Comparison of ENCODE assay signal across 9 mouse cellular contexts in the genomic region with DNA sequence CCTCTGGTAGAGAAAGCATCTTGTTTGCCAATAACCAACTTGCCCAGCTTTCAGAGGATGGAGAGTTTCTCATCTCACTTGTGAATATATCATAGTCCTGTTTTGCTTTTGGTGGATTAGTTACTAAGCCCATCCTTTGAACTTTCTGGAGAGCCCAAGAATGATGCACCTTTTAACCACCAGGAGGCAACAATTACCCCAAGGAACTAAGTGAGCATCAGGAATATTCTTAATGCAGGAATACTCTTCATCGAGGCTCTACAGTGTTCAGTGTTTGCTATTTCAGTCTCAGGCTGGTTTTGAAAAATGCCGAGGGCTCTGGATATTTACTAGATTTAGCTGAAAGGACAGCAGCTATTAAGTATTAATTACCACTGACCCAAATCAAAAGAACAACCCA. TPM values are rescaled to one million over a fixed set of nuclear protein-coding genes. Genes with fewer than 3 reads are reported as not detected.
A peak's percentile ranks its signal among the peaks of the same experiment; 100 is the strongest.
DNase-seq lines count a peak whose midpoint lies in the region; ATAC-seq and TF ChIP-seq lines count a peak whose summit lies in the region.
"Had no signal": no experiment of that assay in that cellular context is flagged by ENCODE, and none has a peak within 500 bp of the region (broad histone marks: within the 10 kb centered on the region; RNA-seq: fewer than 3 reads in every experiment).

No protein-coding gene starts in this region.

- H3K9me3 ChIP-seq in limb, embryonic 10.5 days (replicated peaks) = no peaks in the 10 kb centered on the region
- H3K9me3 ChIP-seq: liver, embryonic 15.5 days had no signal

- H3K27me3 ChIP-seq in spleen, adult 2 months (ENCODE audit: control insufficient read depth, insufficient read depth, low read length) = no peaks in the 10 kb centered on the region
- no peaks in the 10 kb centered on the region for H3K27me3 ChIP-seq in limb, embryonic 10.5 days (ENCODE audit: low read depth, poor library complexity, severe bottlenecking)
- H3K27me3 ChIP-seq: liver, embryonic 15.5 days had no signal

- TF ChIP-seq CTCF in spleen, adult 2 months (IDR thresholded peaks at IDR 0.05; ENCODE audit: extremely low read depth, insufficient read depth, insufficient read length, insufficient replicate concordance) = peak; percentile 1; the same call in 1 of the 2 replicates

- ATAC-seq in erythroid progenitor cell, adult 5-6 weeks (replicated peaks; ENCODE audit: low FRiP score, poor library complexity, severe bottlenecking) = 0 out of 2 replicates have a peak, but pooled peaks have one; percentile 48

- WGBS in spleen, adult 2 months = 49% methylated on average over 2 of the region's 2 CpGs
- 85% methylated on average over 2 of the region's 2 CpGs for WGBS in limb, embryonic 10.5 days

- TF ChIP-seq POLR2A in spleen, adult 2 months (IDR thresholded peaks at IDR 0.05; ENCODE audit: low read depth, low read length) = no peak

- H3K4me3 ChIP-seq in spleen, adult 2 months (ENCODE audit: extremely low read depth, insufficient read depth, insufficient read length) = no peak overlapping the region
- H3K4me3 ChIP-seq in limb, embryonic 10.5 days = no peak overlapping the region
- H3K4me3 ChIP-seq: liver, embryonic 15.5 days had no signal

- H3K4me1 ChIP-seq in spleen, adult 2 months (ENCODE audit: control insufficient read depth, insufficient read depth, insufficient read length) = no peaks in the 10 kb centered on the region
- no peaks in the 10 kb centered on the region for H3K4me1 ChIP-seq in limb, embryonic 10.5 days
- H3K4me1 ChIP-seq: liver, embryonic 15.5 days had no signal

- DNase-seq in heart, adult 18-20 months = peak; percentile 23 to 37
- DNase-seq in heart, postnatal 36 days = no peak
- no peak for DNase-seq in spleen, adult 2 months (ENCODE audit: low read depth in 1 of 2, low spot score in 2 of 2)
- DNase-seq in spleen, adult 18-20 months = no peak
- peak; percentile 25 for DNase-seq in thymus, postnatal 4 days
- DNase-seq in adrenal gland, adult 8-10 months = no peak
- no peak for DNase-seq in limb, embryonic 10.5 days (ENCODE audit: low spot score)

- no peak overlapping the region for H3K27ac ChIP-seq in spleen, adult 2 months (ENCODE audit: insufficient read depth, low read length)
- H3K27ac ChIP-seq in limb, embryonic 10.5 days = no peak overlapping the region
- H3K27ac ChIP-seq: liver, embryonic 15.5 days had no signal

- intact Hi-C loops in heart, postnatal 36 days (cut with DNase I) = loop anchor here (2.0 kb wide), 2 partner anchors 89 to 143 kb away; no protein-coding TSS in a partner anchor

- H3K36me3 ChIP-seq in spleen, adult 2 months (ENCODE audit: control insufficient read depth, insufficient read depth, low read length) = peaks cover 10% of the 10 kb centered on the region
- peaks cover 96% of the 10 kb centered on the region for H3K36me3 ChIP-seq in limb, embryonic 10.5 days

RNA-seq across cellular contexts. Expression of gene Ccni, which starts 26.0 kb away (rescaled TPM):
- 100 to 1,000 TPM; 154 to 176 TPM for total RNA-seq in heart, adult 18-20 months (2021)
- total RNA-seq in heart, postnatal 36 days (2021) = 100 to 1,000 TPM; 167 to 188 TPM
- 48.5 and 60.4 TPM in 2 replicates for polyA plus RNA-seq in spleen, adult 2 months (2012; rRNA removed)
- 161 and 174 TPM in 2 replicates for total RNA-seq in erythroid progenitor cell, adult 5-6 weeks (2015; ENCODE audit: low replicate concordance)
- 129 and 151 TPM in 2 replicates for total RNA-seq in erythroid progenitor cell, adult 5-6 weeks (2017; ENCODE audit: low replicate concordance)
- total RNA-seq in adrenal gland, adult 8-10 months (2022) = 100 to 1,000 TPM; 148 to 209 (median 180) TPM
- 96.3 and 121 TPM in 2 replicates for polyA plus RNA-seq in limb, embryonic 10.5 days (2016; fragmentation: Nextera tagmentation; extraction: Ambion mirVana)

RNA-seq across cellular contexts. Expression of gene 2010109A12Rik, which starts 26.1 kb away (rescaled TPM):
- under 1 TPM; 0.41 to 0.55 TPM for total RNA-seq in heart, adult 18-20 months (2021)
- total RNA-seq in heart, postnatal 36 days (2021) = under 1 TPM in 1 of 2 experiments, not detected in 1; 0.68 TPM
- polyA plus RNA-seq in spleen, adult 2 months (2012; rRNA removed) = 0.09 TPM in 1 of 2 replicates, not detected in the other
- not detected in 2 replicates for total RNA-seq in erythroid progenitor cell, adult 5-6 weeks (2015; ENCODE audit: low replicate concordance)
- 1.8 TPM in 1 of 2 replicates, not detected in the other for total RNA-seq in erythroid progenitor cell, adult 5-6 weeks (2017; ENCODE audit: low replicate concordance)
- 1 to 10 TPM in 1 of 4 experiments, under 1 TPM in 3; 0.65 to 1.3 (median 0.81) TPM for total RNA-seq in adrenal gland, adult 8-10 months (2022)
- 1.8 and 2.2 TPM in 2 replicates for polyA plus RNA-seq in limb, embryonic 10.5 days (2016; fragmentation: Nextera tagmentation; extraction: Ambion mirVana)

Comparison
In these comparisons a context has a peak if more than half of its experiments do, and no peak if none do; other contexts are left out.
1. DNase-seq: peak in heart, adult 18-20 months (2 of 2) and thymus, postnatal 4 days (single experiment); none in heart, postnatal 36 days (0 of 2), spleen, adult 2 months (0 of 2), spleen, adult 18-20 months (0 of 2), adrenal gland, adult 8-10 months (single experiment) and limb, embryonic 10.5 days (single experiment).